Mouse (Mus musculus) fibroblast of lung, adult 2 months (primary cell): ENCODE data around the gene Col24a1.

Experiments used
- DNase-seq: peaks from one replicate; pipeline ENCODE4 v3.0.0-alpha.2; 2011; ENCODE audit warnings: low read depth

Col24a1 gene

GRCm38 (mm10) chr3:145292337-145293134, at the start of gene Col24a1:
Gene Col24a1, plus strand, starts transcription at chr3:145292472.
- DNase-seq: no peak

DNA sequence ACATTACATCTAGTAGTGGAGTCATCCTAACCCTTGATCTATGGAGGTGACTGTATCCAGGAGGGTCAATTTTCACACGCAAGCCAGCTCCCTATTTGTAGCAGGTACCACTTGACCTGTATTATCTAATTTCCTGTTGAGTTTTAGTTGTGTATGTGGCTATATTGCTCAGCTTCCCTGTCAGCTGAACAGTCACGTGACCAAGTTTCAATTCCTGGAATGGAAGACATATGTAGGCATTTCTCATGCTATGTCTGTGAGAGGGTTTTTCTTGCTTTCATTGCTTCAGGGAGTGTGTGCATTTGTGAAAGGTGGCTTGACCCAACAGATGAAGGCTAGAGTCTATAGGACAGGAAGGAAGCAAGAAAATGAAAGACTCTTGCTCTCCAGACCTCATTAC, 44.2 kb upstream of the Col24a1 start:
- DNase-seq: no peak

DNA sequence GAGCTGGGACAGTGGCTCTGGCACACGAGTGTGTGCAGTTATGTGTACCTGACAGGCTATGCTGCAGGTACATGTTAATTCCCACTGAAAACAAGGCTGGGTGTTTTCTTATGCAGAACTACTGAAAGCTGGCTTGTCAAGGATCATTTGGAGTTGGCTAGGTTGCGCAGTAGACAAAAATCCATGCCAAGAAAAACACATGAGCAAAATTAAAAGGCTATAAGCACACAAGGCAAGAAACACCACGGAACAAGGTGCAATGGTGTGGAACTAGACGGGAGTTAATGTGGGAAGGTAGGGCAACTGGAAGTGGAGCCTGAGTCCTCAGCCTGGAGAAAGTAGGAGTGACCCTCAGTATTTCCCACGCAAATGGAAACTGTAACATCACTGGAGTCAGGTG, 39.2 kb upstream of the Col24a1 start:
- no peak for DNase-seq

- DNase-seq: no peak
These were observed 37.4 kb upstream of the Col24a1 start for GRCm38 (mm10) chr3:145254764-145255396.

- no peak for DNase-seq
These were observed 35.6 kb upstream of the Col24a1 start for GRCm38 (mm10) chr3:145256647-145257046.

DNA sequence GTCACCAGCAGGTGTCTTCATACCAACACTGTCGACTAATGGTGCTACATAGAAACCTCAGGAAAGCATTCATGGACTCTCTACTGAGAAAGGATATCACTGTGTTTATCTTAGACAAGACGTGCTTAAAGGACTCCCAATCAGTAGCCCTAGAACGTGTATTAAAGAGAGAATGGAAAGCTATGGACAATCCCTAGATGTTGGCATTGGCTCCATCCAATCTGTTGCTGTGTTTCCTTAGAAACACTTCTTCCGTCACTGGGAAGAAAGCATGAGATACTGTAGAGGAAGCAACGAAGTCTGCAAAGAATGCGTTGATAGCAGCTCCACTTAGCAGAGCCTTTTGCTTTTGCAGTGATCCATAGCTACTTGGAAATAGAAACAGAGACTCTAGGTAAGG, 32.6 kb upstream of the Col24a1 start:
- no peak for DNase-seq

- no peak for DNase-seq
These were observed 29.1 kb upstream of the Col24a1 start for GRCm38 (mm10) chr3:145263131-145263530.

DNA sequence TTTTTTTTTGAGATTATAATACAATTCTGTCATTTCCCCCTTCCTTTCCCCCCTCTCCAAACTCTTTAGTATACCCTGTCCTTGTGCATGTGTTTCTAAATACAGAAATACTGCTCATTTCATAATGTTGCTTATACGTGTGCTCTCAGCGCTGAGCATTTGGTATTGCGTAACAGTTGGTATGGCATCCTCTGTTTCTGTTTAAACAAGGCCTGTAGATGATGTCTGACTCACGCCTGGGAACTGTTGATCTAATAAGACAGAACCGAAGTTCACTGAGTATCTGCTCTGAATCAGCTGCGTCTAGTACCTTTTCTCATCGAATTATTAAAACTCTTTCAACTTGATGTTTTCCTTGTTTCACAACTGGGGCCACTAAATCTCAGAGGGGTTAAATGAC, 24.2 kb upstream of the Col24a1 start:
- peak; percentile 78 for DNase-seq

GRCm38 (mm10) chr3:145274191-145274590, 18.1 kb upstream of the Col24a1 start:
- DNase-seq: no peak

DNA sequence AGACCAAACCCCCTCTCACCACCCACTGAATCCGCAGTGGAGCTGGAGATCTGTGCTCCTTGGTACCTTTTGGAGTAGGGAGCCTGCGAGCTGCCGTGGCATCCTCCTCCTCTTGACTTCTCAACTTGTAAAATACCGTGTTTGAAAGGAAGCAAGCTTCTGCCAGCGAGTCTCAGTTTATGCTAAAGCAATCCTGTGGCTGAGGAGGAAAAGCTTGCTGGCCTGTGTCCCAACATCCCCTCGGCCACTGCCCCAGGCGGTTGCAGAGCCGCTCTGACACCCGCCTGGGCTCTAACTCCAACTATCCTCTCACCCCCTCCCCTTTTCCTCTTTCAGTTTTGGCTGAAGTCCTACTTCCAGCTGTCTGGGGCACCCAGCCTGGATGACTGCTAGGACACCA, 935 bp downstream of the Col24a1 start:
- DNase-seq: no peak

DNA sequence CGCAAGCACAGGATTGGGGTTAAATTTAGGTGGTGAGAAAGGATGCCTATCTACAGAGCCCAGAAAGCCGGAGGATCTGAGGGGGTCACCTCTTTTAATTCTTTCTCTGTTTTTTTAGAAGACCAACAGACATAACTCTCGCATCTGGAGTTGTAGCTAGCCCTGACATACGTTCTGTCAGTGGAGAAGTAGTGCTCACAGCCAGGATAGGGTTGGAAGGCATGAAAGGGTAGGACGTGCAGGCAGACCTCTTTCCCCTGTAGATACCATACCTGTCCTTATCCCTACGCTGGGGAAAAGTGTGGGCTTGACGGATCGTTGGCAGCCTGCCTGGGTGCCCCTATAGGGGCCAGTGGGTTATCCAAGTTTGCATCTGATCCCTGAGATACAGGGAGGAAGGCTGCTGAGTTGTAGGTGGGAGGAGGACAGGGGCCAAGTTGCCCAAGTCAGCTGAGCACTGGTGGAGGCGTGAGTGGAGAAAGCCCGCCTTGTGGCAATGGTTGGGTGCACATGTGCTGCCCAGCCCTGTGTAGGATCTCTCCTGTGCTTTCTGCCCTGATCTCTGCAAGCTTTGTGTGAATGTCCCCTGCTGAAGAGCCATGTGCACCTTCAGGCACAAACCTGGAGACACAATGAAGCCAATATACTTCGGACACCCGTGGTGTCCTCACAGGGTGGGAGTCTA, 1.5 kb downstream of the Col24a1 start:
- no peak for DNase-seq

DNA sequence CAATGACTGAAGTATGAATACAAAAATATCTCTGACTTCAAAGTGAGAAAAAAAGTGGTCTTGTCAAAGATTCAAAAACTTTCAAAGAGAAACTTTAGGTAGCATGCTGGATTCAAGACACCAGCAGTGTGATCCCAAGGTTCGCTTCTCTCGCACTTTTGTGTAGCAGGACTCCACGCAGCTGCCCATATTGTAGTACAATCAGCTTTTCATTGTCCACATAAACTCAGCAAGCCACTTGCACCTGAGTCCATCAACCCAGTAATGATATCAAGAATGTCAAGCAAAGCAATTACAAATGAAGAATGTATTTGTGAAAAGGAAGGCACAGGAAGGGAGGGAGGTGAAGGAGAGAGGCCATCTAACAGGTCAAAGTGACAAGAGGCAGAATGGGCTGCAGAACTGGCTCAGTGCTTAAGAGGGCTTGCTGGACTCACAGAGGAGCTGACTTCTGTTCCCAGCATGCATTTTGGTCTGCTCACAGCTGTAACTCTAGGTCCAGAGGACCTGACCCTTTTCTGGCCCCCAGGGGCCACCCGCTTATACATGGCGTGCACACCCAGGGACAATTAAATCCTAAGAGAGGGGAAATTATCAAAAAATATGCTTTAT, 7.8 kb downstream of the Col24a1 start:
- DNase-seq: no peak

DNA sequence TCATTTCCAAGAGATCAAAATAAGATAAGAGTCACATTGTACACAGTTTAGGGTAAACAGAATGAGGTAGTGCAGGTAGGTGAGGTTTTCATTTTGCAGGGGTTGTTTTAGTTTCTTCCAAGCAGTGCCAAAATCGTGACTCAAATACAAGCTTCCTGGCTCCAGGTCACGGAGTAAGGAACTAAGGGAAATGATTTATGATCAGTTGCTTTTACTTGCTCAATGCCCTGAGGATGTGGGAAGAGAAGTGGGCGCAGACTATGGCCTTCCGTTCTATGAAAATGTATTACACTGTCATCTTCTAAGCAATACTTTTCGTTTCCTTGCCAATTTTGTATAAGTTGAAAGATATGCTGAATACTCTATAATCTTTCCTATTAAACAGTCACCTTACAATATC, 13.0 kb downstream of the Col24a1 start:
- peak; percentile 23 for DNase-seq

DNA sequence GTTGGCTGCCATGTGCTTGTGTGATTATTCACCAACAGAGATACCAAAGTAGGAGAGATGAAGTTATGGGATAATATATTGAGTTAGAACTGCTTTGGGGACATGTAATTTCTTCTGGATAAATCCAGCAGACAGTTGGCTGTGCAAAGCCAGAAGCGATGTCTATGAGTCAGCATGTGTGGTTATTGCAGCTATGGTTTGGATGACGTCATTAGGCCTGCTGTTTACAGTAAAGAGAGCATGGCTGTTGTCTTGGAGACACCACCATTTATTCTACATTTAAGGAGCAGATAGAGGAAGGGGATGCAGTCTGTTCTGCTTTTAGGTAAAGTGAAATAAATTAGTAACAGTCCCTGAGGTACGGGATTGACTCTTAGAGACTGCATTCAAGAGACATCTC, 14.9 kb downstream of the Col24a1 start:
- DNase-seq: peak; percentile 40

GRCm38 (mm10) chr3:145320587-145321274, 28.5 kb downstream of the Col24a1 start:
- no peak for DNase-seq

DNA sequence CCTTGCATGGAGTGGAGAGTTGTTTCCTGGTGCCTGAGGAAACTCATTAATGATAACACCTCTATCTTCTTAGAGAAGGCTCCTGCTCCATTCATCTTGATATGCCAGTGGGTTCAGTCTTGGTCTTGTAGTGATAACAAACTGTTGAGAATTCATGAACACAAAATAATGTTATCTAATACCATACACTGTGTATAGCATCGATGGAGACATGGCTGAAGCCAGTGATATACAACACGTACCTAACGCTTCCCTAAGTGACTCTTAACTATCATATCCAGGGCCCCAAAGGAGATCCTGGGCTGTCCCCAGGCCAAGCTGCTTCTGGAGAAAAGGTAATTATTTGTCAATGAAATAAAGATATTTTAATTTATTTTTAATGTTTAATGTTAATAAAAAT, 33.1 kb downstream of the Col24a1 start:
- DNase-seq: no peak

DNA sequence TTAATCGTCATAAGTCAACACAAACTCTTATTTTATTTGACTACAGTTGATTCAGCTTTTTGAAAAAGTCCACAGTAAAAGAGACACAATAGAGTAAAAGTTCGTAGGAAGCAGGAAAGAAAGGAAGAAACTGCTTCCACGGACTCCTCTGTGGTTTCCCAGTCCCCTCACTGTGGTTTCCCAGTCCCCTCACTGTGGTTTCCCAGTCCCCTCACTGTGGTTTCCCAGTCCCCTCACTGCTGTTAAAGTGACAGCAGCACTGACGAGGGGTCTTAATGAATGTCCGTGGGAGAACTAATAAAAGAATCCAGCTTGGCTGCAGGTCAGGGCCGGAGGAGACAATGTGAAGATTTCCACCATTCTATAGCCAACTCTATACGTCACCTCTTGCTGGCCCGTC, 39.4 kb downstream of the Col24a1 start:
- no peak for DNase-seq

DNA sequence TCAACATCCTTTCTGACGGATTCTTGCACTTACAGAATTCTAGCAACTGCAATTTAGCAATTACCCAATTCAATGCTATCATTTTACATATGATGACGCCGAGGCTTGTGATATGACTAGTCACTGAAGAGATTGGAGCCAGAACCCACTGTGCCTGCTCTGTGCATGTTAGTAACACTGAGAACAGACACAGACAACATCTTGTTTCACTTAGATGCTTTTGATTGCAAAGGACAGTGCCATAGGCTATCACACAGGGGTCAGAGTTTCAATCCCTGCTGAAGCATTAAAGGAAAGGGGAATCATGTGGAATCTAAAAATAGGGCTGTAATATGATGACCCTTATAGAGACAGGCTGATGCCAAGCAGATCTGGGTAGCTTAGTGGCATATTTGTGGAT, 41.8 kb downstream of the Col24a1 start:
- DNase-seq: no peak

- DNase-seq: peak; percentile 4
These were observed 44.9 kb downstream of the Col24a1 start for GRCm38 (mm10) chr3:145337161-145337560.

- no peak for DNase-seq
These were observed 47.7 kb downstream of the Col24a1 start for GRCm38 (mm10) chr3:145339851-145340499.

GRCm38 (mm10) chr3:145348690-145349089, 56.4 kb downstream of the Col24a1 start:
- no peak for DNase-seq

GRCm38 (mm10) chr3:145353951-145354350, 61.7 kb downstream of the Col24a1 start:
- DNase-seq: no peak
